Mouse (Mus musculus) ovary, adult 18-20 months (tissue): ENCODE measurements at regions not wholly inside any gene's neighbourhood (a gene's known extent, or its start where the extent isn't known, plus 50 kb on each side); places are given as distances from the start of the nearest gene placed in this dataset.

Experiments
- DNase-seq: peaks from one replicate; pipeline ENCODE4 v3.0.0; 2022; ENCODE audit warnings: low spot score, mixed read lengths

DNA sequence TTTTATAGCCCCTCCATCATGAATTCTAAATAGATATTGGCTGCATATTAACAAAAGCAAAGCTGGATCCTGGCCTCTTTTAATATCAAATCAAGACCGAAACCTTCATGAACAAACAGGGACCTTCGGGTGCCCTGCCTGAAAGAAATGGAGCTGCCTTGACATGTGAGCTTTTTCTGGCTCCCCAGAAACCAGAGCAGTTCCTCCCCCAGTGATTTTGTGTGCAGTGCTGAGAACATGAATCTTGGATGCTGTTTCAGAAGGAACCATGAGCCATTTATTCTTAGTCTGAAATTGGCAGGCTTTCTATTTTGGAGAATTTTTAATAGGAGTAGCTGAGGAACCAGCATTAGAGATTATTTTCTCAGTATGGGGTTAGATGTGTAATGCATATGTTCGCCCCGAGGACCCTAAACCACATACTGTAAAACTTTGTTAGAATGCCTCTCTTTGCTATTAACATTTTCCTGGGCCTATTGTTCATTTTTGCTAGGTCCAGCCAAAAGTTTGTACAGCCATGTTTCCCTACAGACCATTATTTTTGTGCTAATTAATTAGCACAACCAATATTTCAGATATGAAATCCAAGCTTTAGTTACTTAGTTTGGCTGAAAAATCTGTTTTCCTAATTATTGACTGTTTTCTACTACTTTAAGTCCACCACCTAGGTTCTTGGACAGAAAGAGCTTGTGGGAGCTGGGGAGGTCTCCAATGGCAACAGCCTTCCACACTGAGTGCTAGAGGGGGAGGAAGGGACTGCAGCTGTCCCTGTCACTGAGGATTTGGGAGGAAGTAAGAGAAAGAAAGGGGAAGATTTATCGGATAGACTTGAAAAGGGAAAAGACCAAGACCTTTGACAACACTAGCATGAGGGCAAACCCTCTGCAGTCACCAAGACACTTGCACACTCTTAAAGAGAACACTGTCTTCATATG, 613.0 kb downstream of the Nfib start:
- DNase-seq, result no peak

DNA sequence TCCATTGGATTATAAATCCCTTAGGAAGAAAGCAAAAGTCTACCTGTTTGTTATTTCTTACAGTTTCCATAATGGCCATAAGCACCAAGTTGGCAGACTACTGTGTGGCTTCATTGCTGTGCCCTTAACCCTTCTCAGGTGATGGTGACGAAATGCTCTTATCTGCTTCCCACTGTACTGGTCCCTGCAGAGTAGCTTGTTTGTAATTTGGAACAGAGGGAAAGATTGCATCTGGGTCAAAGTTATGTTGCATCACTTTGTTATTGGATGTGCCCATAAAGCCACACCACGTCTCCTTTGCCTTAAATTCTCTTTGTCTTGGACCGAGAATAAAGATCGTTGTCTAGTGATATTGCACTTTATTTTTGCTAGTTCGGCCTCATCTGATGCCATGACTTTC, 615.9 kb downstream of the Nfib start:
- DNase-seq, result no peak

DNA sequence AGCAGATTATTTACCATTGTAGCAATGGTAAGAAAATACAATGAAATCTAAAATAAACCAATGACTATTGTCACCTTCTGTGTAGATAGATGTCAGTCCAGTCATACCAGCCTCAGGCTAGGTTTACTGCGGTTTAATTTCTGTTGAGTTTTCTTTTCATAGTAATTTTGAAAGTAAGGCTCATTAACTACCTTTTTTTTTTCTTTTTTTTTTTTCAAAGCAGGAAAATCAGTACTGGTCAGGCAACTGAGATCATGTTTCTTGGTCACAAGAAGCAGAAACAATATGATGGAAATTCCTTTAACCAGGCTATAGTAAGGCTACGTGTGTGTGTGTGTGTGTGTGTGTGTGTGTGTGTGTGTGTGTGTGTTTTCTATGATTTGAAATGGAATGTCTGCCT, 622.0 kb downstream of the Nfib start:
- DNase-seq, result no peak

- no peak for DNase-seq
Measured at GRCm38 (mm10) chr4:82068050-82068449, 625.4 kb upstream of the Mpdz start.

DNA sequence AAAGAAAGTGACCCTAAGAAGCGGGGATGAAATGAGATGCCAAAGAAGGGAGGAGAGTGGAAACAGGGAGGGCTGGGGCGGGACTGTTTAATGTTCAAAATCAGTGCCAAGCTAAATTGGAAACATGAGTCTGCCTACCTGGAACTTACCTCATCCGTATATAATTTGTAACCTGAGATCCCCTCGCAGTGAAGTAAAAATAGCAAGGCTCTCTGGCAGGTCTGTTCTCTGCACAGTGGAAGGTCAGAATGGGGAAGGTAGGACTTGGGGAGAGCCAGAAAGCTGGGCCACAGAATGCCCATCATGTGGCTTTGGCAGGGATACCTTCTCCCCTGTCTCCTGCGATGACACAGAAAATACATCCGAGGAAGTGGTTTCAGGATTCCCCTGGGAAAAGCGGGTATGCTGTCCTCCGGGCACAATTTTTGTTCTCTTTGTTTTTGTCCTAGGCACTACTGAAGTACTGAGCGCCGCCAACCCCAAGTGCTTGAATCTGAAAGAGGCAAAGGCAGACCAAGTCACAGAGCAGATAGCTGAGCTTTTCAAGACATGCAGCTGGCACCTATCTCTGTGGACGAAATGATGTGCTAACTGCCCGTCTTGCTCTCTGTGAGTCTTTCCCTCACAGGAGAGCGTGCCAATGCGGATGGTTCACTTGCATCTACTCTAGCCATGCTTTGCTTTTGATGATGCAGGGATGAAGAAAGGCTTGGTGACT, 623.2 kb upstream of the Mpdz start:
- no peak for DNase-seq

DNA sequence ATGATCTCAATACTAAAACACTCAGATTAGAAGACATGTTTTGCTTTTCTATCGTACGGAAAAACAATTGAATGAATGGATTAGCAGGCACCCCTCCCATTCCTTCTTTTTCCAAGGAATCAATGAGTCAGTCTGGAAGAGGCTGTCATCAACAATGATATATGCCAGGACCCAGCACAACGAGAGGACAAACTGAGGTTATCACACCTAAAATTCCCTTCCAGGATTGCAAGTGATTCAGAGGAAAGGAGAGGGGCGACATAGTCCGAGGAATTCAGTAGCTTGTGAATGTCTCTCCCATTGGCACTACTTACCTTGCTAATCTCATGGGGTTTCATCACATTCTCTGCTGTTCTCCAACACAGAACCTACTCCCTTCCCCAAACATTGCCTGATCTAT, 620.1 kb upstream of the Mpdz start:
- no peak for DNase-seq

GRCm38 (mm10) chr4:82056671-82057070, 614.1 kb upstream of the Mpdz start:
- no peak for DNase-seq

GRCm38 (mm10) chr4:82048171-82048570, 605.6 kb upstream of the Mpdz start:
- no peak for DNase-seq

DNA sequence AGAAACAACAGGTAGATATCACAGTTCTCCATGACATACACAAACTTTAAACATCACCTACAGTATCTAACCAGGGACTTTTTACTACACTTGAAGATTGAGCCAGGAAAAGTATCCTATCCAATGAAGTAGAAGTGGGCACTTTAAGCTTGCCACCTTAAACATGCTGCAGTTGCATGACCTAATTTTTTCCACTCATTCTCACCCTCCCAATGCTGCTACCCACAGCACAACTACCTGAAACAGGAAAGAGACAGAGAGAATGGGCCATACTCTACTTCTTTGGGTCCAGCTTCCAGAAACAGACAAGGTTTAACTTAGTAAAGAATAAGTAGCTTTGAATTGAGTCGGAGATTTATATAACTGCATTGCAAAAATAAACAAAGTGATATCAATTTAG, 594.9 kb upstream of the Mpdz start:
- no peak for DNase-seq

DNA sequence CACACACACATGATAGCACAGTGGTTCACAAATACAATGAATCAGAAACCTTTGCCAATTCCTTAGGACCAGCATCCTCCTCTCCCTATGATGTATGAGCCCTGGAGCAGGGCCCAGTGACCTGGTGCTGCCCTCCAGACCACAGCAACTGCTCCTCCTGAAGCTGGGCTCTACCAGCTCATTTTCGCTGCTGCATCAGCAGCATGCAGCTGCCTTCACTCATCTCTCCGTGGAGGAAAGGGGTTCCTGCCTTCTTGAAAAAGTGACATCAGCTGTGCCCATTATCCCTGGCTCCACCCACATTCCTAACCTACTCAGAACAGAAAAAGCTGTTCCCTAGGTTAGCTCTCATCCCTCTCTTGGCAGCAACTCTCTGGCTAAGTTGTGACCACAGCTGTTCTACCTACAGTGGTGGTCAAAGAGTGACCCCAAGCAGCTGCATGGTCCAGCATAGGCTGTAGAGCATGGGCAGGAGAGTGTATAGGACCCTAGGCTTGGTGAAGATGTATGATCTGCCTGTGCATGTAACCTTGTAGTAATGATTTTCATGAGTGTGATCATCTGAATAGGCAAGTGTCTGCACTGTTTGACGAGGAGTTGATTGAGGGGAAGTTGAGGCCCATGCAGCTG, 592.6 kb upstream of the Mpdz start:
- DNase-seq, result no peak

- DNase-seq, result no peak
Measured at GRCm38 (mm10) chr4:82029237-82029636, 586.6 kb upstream of the Mpdz start.

- no peak for DNase-seq
Measured at GRCm38 (mm10) chr4:82027447-82027881, 584.8 kb upstream of the Mpdz start.

- no peak for DNase-seq
Measured at GRCm38 (mm10) chr4:82001406-82001732, 558.8 kb upstream of the Mpdz start.

GRCm38 (mm10) chr4:82000590-82001405, 558.2 kb upstream of the Mpdz start:
- DNase-seq, result no peak

DNA sequence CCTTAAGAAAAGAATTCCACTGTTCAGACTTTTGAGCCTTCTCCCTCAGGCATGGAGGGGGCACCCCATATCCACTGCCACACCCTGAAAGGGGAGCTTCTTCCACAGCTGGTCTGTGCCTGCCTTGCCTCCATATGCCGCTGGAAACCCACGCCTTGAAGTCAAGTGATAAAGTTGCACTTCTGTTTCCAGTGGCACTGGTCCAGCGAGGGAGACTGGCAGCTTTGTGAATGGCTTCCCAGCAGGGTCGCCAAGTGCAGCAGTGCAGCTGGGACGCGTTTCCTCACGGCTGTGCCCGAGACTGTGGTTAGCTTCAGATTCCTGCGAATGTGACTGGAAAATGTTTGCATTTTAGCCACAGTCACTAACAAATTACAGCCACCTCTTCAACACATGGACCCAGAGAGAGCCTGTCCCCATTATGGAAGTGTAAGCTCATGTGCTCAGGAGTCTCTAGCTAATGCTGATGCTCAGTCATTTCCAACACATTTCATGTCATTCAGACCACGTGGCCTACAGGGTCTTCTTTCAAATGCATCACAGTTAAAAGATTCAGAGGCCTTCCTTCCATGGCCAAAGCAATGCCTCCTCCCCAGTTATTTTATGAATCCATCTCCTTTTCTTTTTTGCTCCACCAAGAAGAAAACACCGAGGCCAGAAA, 557.2 kb upstream of the Mpdz start:
- no peak for DNase-seq

GRCm38 (mm10) chr4:81999093-81999492, 556.5 kb upstream of the Mpdz start:
- DNase-seq, result no peak

- DNase-seq, result no peak
Measured at GRCm38 (mm10) chr4:81996445-81996844, 553.8 kb upstream of the Mpdz start.

DNA sequence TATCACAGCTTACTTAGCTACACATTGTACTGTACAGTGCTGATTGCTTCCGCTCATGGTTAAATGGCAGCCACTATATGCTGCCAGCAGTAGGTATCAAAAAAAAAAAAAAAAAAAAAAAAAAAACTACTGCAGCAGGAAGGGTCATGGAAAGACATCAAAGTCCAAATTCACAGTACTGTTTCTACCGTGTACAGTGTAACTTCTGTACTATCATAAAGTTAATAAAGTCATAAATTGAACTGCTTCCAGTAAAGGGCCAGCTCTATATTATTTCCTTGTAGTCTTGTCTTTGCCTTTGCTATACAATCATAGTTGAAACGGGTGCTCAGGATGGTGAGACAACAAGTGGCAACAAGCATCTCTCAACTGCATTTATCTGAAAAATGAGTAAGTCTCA, 552.6 kb upstream of the Mpdz start:
- DNase-seq, result no peak

DNA sequence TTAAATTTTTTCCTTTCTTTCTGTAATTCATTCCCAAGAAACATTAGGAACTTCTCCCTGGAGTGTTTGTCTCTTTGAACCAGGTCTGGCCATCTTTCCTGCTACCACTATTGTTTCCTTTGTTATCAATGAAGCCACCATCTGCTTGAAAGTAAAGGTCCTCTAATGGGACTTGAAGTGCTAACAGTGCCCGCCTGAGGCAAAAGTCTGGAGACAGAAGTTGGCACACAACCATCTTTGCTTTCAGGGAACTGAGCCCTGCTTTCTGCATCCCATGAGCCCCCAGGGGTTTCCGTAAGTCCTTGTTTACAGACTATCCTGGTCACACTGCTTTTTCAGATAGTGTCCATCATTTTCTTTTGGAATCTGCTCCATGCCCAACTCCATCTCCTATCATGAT, 546.2 kb upstream of the Mpdz start:
- no peak for DNase-seq

DNA sequence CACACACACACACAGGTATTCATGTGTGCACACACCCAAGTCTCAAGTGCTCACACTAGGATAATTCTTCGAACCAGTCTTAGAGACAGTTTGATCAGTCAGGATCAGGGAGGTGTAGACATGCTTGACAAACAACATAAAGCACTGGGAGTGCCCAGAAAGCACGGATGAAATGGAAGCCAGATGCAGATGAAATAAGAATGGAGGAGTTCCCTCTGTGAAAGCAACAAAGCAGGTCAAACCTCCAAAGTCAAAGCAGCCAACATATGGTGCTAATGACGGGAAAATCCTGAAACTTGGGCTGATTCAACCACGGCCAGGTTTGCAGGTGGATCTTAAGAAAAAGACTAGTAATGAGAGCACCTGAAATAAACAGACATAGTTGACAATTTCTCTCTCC, 544.0 kb upstream of the Mpdz start:
- DNase-seq, result no peak

- DNase-seq, result no peak
Measured at GRCm38 (mm10) chr4:81981811-81982210, 539.2 kb upstream of the Mpdz start.

- DNase-seq, result no peak
Measured at GRCm38 (mm10) chr4:81970472-81970871, 527.9 kb upstream of the Mpdz start.
